26 mouse cellular contexts compared by ENCODE assay signal in genomic region chr13:16676873-16677272, GRCm38 (mm10).
"Had no signal": no experiment of that assay in that cellular context is flagged by ENCODE, and none has a peak within 500 bp of the region (broad histone marks: within the 10 kb centered on the region; RNA-seq: fewer than 3 reads in every experiment).

No protein-coding gene starts in this region.

- DNase-seq: gastrocnemius, adult 2 months; gastrocnemius, postnatal 10 days; gastrocnemius, postnatal 36 days; heart, adult 11 months; heart, adult 2 months; heart, postnatal 14 days; heart, postnatal 36 days; kidney, adult 18-20 months; kidney, adult 8-10 months; kidney, postnatal 10 days; kidney, postnatal 25 days; kidney, postnatal 4 days; left cerebral cortex, postnatal 4 days had no signal

- H3K9ac ChIP-seq: heart, embryonic 13.5 days; heart, embryonic 15.5 days; hindbrain, embryonic 14.5 days; intestine, embryonic 15.5 days; limb, embryonic 13.5 days; limb, embryonic 15.5 days; liver, embryonic 12.5 days; liver, embryonic 14.5 days had no signal

- H3K4me3 ChIP-seq: gastrocnemius, adult 2 months; heart, adult 2 months; heart, embryonic 13.5 days; heart, embryonic 15.5 days; intestine, embryonic 15.5 days; layer of hippocampus, adult 2 months; limb, embryonic 13.5 days; limb, embryonic 15.5 days; liver, embryonic 12.5 days had no signal

- ATAC-seq: hindbrain, embryonic 16.5 days; inflammation-experienced regulatory T-cells, adult 6 months; intestine, embryonic 15.5 days; intestine, postnatal 0 days; liver, embryonic 12.5 days had no signal

- H3K27me3 ChIP-seq: heart, embryonic 13.5 days; heart, embryonic 15.5 days; intestine, embryonic 15.5 days; limb, embryonic 13.5 days; limb, embryonic 15.5 days; liver, embryonic 12.5 days had no signal

- H3K4me2 ChIP-seq: heart, embryonic 11.5 days; heart, embryonic 13.5 days; heart, embryonic 15.5 days; hindbrain, embryonic 14.5 days; intestine, embryonic 15.5 days; limb, embryonic 13.5 days; limb, embryonic 15.5 days; liver, embryonic 12.5 days had no signal

- H3K4me1 ChIP-seq: heart, embryonic 13.5 days; heart, embryonic 15.5 days; intestine, embryonic 15.5 days; limb, embryonic 13.5 days; limb, embryonic 15.5 days; liver, embryonic 12.5 days had no signal

- H3K27ac ChIP-seq: gastrocnemius, adult 2 months; heart, adult 2 months; heart, embryonic 13.5 days; heart, embryonic 15.5 days; hindbrain, embryonic 14.5 days; intestine, embryonic 15.5 days; layer of hippocampus, adult 2 months; limb, embryonic 13.5 days; limb, embryonic 15.5 days; liver, embryonic 12.5 days; liver, embryonic 14.5 days had no signal

- H3K36me3 ChIP-seq: heart, embryonic 13.5 days; heart, embryonic 15.5 days; intestine, embryonic 15.5 days; limb, embryonic 13.5 days; limb, embryonic 15.5 days; liver, embryonic 12.5 days had no signal

- H3K9me3 ChIP-seq: heart, embryonic 13.5 days; heart, embryonic 15.5 days; intestine, embryonic 15.5 days; limb, embryonic 13.5 days; limb, embryonic 15.5 days; liver, embryonic 12.5 days had no signal
